In genomic region chr13:45414031-45414430, GRCm38 (mm10) we compare ENCODE assay signal across 23 mouse cellular contexts. TPM values are rescaled to one million over a fixed set of nuclear protein-coding genes. Genes with fewer than 3 reads are reported as not detected.
A peak's percentile ranks its signal among the peaks of the same experiment; 100 is the strongest.
DNase-seq lines count a peak whose midpoint lies in the region; ATAC-seq lines count a peak whose summit lies in the region.
"Had no signal": no experiment of that assay in that cellular context is flagged by ENCODE, and none has a peak within 500 bp of the region (broad histone marks: within the 10 kb centered on the region; RNA-seq: fewer than 3 reads in every experiment).

No protein-coding gene starts in this region.

- 65% methylated on average over 9 of the region's 9 CpGs for WGBS in forebrain, embryonic 11.5 days
- WGBS in forebrain, embryonic 15.5 days: 70% methylated on average over 9 of the region's 9 CpGs

- H3K27me3 ChIP-seq in forebrain, embryonic 11.5 days (ENCODE audit: control insufficient read depth, insufficient read depth, low read length): no peaks in the 10 kb centered on the region
- 0 out of 2 replicates have a peak, but pooled peaks cover 3% of the 10 kb centered on the region for H3K27me3 ChIP-seq in forebrain, embryonic 15.5 days

- H3K4me2 ChIP-seq in forebrain, embryonic 11.5 days (ENCODE audit: low read depth, low read length, severe bottlenecking): no peak overlapping the region
- no peak overlapping the region for H3K4me2 ChIP-seq in forebrain, embryonic 15.5 days (replicated peaks)
- H3K4me2 ChIP-seq: midbrain, embryonic 13.5 days had no signal

- H3K36me3 ChIP-seq in forebrain, embryonic 11.5 days (ENCODE audit: control insufficient read depth, insufficient read depth, low read length): no peaks in the 10 kb centered on the region
- H3K36me3 ChIP-seq in forebrain, embryonic 15.5 days: no peaks in the 10 kb centered on the region

- DNase-seq in forebrain, embryonic 11.5 days (ENCODE audit: low spot score): peak; percentile 50
- peak; percentile 71 for DNase-seq in ZHBTc4 (ENCODE audit: low read depth, low spot score)
- peak; percentile 73 for DNase-seq in forelimb bud, embryonic 11.5 days (ENCODE audit: low read depth, low spot score)
- DNase-seq in mesoderm, embryonic 11.5 days (ENCODE audit: low read depth, low spot score): peak; percentile 52
- DNase-seq in urinary bladder, postnatal 10 days (ENCODE audit: low spot score): no peak
- DNase-seq in layer of hippocampus, postnatal 25 days (ENCODE audit: extremely low spot score in 1 of 2, low spot score in 1 of 2): no peak
- no peak for DNase-seq in left cerebral cortex, postnatal 14 days (ENCODE audit: low spot score in 2 of 2)
- DNase-seq: adrenal gland, adult 2 months; B cell, adult 2 months; cerebellum, adult 11 months; cerebellum, postnatal 25 days; heart, postnatal 4 days; kidney, adult 9 months; kidney, postnatal 36 days; layer of hippocampus, postnatal 36 days; left cerebral cortex, postnatal 4 days; lung, adult 2 months; lung, postnatal 4 days; thymus, postnatal 4 days had no signal

- no peak overlapping the region for H3K27ac ChIP-seq in forebrain, embryonic 11.5 days (ENCODE audit: low read depth, low read length)
- H3K27ac ChIP-seq in forebrain, embryonic 15.5 days (replicated peaks): no peak overlapping the region
- H3K27ac ChIP-seq: midbrain, embryonic 13.5 days had no signal

- H3K4me1 ChIP-seq in forebrain, embryonic 11.5 days (replicated peaks; ENCODE audit: control insufficient read depth, insufficient read depth, low read length): peaks cover 5% of the 10 kb centered on the region
- H3K4me1 ChIP-seq in forebrain, embryonic 15.5 days: peaks cover 9% of the 10 kb centered on the region

- no peak overlapping the region for H3K9ac ChIP-seq in forebrain, embryonic 11.5 days (ENCODE audit: low read length)
- H3K9ac ChIP-seq in forebrain, embryonic 15.5 days (replicated peaks): no peak overlapping the region
- H3K9ac ChIP-seq: midbrain, embryonic 13.5 days had no signal

- intact Hi-C loops in left cerebral cortex, postnatal 14 days (cut with DNase I): no loop called here

- H3K4me3 ChIP-seq in forebrain, embryonic 11.5 days (ENCODE audit: low read depth, low read length): no peak overlapping the region
- H3K4me3 ChIP-seq in forebrain, embryonic 15.5 days: no peak overlapping the region
- H3K4me3 ChIP-seq: midbrain, embryonic 13.5 days; myocyte had no signal

- no peak for ATAC-seq in forebrain, embryonic 11.5 days (replicated peaks; ENCODE audit: low FRiP score)
- ATAC-seq in forebrain, embryonic 15.5 days (replicated peaks): no peak
- ATAC-seq: forebrain, embryonic 16.5 days; midbrain, embryonic 13.5 days had no signal

- H3K9me3 ChIP-seq in forebrain, embryonic 11.5 days (ENCODE audit: control insufficient read depth, low read length): no peaks in the 10 kb centered on the region
- no peaks in the 10 kb centered on the region for H3K9me3 ChIP-seq in forebrain, embryonic 15.5 days
- H3K9me3 ChIP-seq: midbrain, embryonic 13.5 days had no signal

RNA-seq across cellular contexts. Expression of gene Mylip, which starts 24.5 kb away (rescaled TPM):
- polyA plus RNA-seq in forebrain, embryonic 11.5 days (2014; fragmentation: Nextera tagmentation; extraction: Ambion mirVana): 3.6 and 4.9 TPM in 2 replicates
- 4.0 and 5.2 TPM in 2 replicates for polyA plus RNA-seq in forebrain, embryonic 15.5 days (2015; fragmentation: Nextera tagmentation; extraction: Ambion mirVana)
- total RNA-seq in layer of hippocampus, postnatal 25 days (2021): 10 to 100 TPM; 19.6 to 28.4 TPM
- total RNA-seq in left cerebral cortex, postnatal 14 days (2021): 10 to 100 TPM; 26.4 to 30.8 TPM

Comparison
In these comparisons a context has a peak if more than half of its experiments do, and no peak if none do; other contexts are left out.
1. DNase-seq: peak in forebrain, embryonic 11.5 days (single experiment), ZHBTc4 (single experiment), forelimb bud, embryonic 11.5 days (single experiment) and mesoderm, embryonic 11.5 days (single experiment); none in urinary bladder, postnatal 10 days (single experiment), layer of hippocampus, postnatal 25 days (0 of 2) and left cerebral cortex, postnatal 14 days (0 of 2).